Mouse (Mus musculus) kidney, embryonic 14.5 days (tissue): ENCODE data around the gene Mvb12a. TPM values are rescaled to one million over a fixed set of nuclear protein-coding genes. Genes with fewer than 3 reads are reported as not detected.

Source experiments
- ATAC-seq: fragments of 200-750 bp; cut with Nextera tagmentation; 2 replicates; pipeline ENCODE4 v1.8.0; 2017; ENCODE audit warnings: moderate number of reproducible peaks, mild to moderate bottlenecking, moderate TSS enrichment, moderate library complexity; ENCODE audit not compliant: low FRiP score, low TSS enrichment
- H3K27ac ChIP-seq: fragments of 300-500 bp; sonication (generic); 2 replicates; pipeline ENCODE4 v1.5.1; 2014; ENCODE audit warnings: low read depth, mild to moderate bottlenecking, low read length, moderate library complexity, mixed read lengths
- H3K27me3 ChIP-seq: fragments of 300-500 bp; sonication (generic); 2 replicates; pipeline ENCODE4 v1.6.1; 2014; ENCODE audit warnings: mild to moderate bottlenecking, low read length; ENCODE audit not compliant: control insufficient read depth, insufficient read depth
- H3K36me3 ChIP-seq: fragments of 300-500 bp; sonication (generic); 2 replicates; pipeline ENCODE4 v1.6.1; 2014; ENCODE audit warnings: low read length, mixed read lengths; ENCODE audit not compliant: control insufficient read depth, insufficient read depth
- H3K4me1 ChIP-seq: fragments of 300-500 bp; sonication (generic); 2 replicates; pipeline ENCODE4 v1.6.1; 2014; ENCODE audit warnings: low read length, mixed read lengths; ENCODE audit not compliant: control insufficient read depth, insufficient read depth
- H3K4me2 ChIP-seq: fragments of 300-500 bp; sonication (generic); replicated peaks from 2 replicates; pipeline ENCODE4 v1.6.1; 2014; ENCODE audit warnings: low read depth, mild to moderate bottlenecking, low read length
- H3K4me3 ChIP-seq: fragments of 300-500 bp; sonication (generic); 2 replicates; pipeline ENCODE4 v1.5.1; 2014; ENCODE audit warnings: mild to moderate bottlenecking, low read length
- H3K9ac ChIP-seq: fragments of 300-500 bp; sonication (generic); 2 replicates; pipeline ENCODE4 v1.6.1; 2014; ENCODE audit warnings: low read depth, mild to moderate bottlenecking, low read length, moderate library complexity
- H3K9me3 ChIP-seq: fragments of 300-500 bp; sonication (generic); 2 replicates; pipeline ENCODE4 v1.6.1; 2016; ENCODE audit warnings: low read length; ENCODE audit not compliant: control insufficient read depth
- WGBS: fragments of 180-500 bp; shearing (Covaris S2); extraction: QIAGEN DNeasy Blood & Tissue Kit; methylation state at CpG from one replicate; pipeline ENCODE4 v1.1.7; 2014; 5-methylcytosine and 5-hydroxymethylcytosine counted together
- polyA plus RNA-seq: library from polyadenylated mRNA; unstranded; fragments of >200 nt; fragmentation: Nextera tagmentation; extraction: Ambion mirVana; gene quantifications from 2 replicates; pipeline ENCODE4 v1.2.1, GENCODE M21; 2014

Gene Mvb12a
- polyA plus RNA-seq, 1 experiment from 2014 or later = 98.7 TPM

DNA sequence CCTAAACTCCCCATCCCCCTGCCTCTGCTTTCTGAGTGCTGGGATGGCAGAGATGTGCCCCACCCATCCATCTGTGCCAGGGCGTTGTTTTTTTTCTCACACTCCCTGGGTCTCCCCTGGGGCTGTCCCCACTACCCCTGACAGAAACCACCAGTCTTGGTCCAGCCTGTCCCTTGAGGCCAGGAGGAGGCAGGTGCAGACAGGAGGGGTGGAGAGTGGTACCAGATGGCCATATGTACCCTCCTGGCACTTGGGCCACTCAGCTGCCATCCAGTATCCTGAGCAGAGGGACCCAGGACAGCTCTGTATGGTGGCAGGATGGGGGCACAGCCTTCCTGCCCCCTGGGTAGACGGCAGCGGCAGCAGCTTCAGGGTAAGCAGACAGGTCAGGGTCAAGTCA lies 54.7 kb downstream of the Mvb12a start, which contains the start of gene Fam129c:
Gene Fam129c, plus strand, starts transcription at position 198 of the 400 bp plus-strand sequence.
- no peak within 1 kb of the TSS for H3K4me2 ChIP-seq
- H3K27me3 ChIP-seq = peaks cover 11% of the 10 kb centered on the region
- H3K9ac ChIP-seq = no peak within 1 kb of the TSS; the same call in 1 of the 2 replicates
- H3K27ac ChIP-seq = no peak within 1 kb of the TSS
- no peak within 1 kb of the TSS for H3K4me3 ChIP-seq
- no peak for ATAC-seq
- WGBS = 78% methylated on average over 3 of the region's 3 CpGs
- no peaks in the 10 kb centered on the region; the same call in 1 of the 2 replicates for H3K36me3 ChIP-seq
- peaks cover 14% of the 10 kb centered on the region for H3K4me1 ChIP-seq
- no peaks in the 10 kb centered on the region for H3K9me3 ChIP-seq

Other genes with a start within 250 kb of the Mvb12a start
- gene Use1, start 176.1 kb upstream of the Mvb12a start, polyA plus RNA-seq = 112 and 115 TPM in 2 replicates
- gene Ocel1, start 171.6 kb upstream of the Mvb12a start, polyA plus RNA-seq = 4.6 and 5.2 TPM in 2 replicates
- gene Nr2f6, start 161.0 kb upstream of the Mvb12a start, polyA plus RNA-seq = 134 and 149 TPM in 2 replicates
- 10.4 and 12.3 TPM in 2 replicates for gene Ushbp1, start 147.1 kb upstream of the Mvb12a start, polyA plus RNA-seq
- gene Babam1, start 146.1 kb upstream of the Mvb12a start, polyA plus RNA-seq = 107 and 125 TPM in 2 replicates
- gene Ankle1, start 136.9 kb upstream of the Mvb12a start, polyA plus RNA-seq = 28.5 and 38.2 TPM in 2 replicates
- gene Abhd8, start 79.3 kb upstream of the Mvb12a start, polyA plus RNA-seq = 26.5 and 32.5 TPM in 2 replicates
- gene Mrpl34, start 78.0 kb upstream of the Mvb12a start, polyA plus RNA-seq = 178 and 192 TPM in 2 replicates
- 106 and 113 TPM in 2 replicates for gene Dda1, start 73.7 kb upstream of the Mvb12a start, polyA plus RNA-seq
- 2.9 and 3.4 TPM in 2 replicates for gene Ano8, start 57.0 kb upstream of the Mvb12a start, polyA plus RNA-seq
- gene Gtpbp3, start 54.8 kb upstream of the Mvb12a start, polyA plus RNA-seq = 6.6 and 8.4 TPM in 2 replicates
- 117 and 123 TPM in 2 replicates for gene Plvap, start 31.2 kb upstream of the Mvb12a start, polyA plus RNA-seq
- 0.27 and 0.34 TPM in 2 replicates for gene Ccdc194, start 17.2 kb upstream of the Mvb12a start, polyA plus RNA-seq
- 8.6 and 17.1 TPM in 2 replicates for gene Bst2, start 5.5 kb upstream of the Mvb12a start, polyA plus RNA-seq
- gene Tmem221, start 15.9 kb downstream of the Mvb12a start, polyA plus RNA-seq = 8.2 and 11.2 TPM in 2 replicates
- 0.16 and 0.27 TPM in 2 replicates for gene Nxnl1, start 23.7 kb downstream of the Mvb12a start, polyA plus RNA-seq
- gene Slc27a1, start 26.0 kb downstream of the Mvb12a start, polyA plus RNA-seq = 26.5 and 30.9 TPM in 2 replicates
- gene Pgls, start 49.3 kb downstream of the Mvb12a start, polyA plus RNA-seq = 283 and 289 TPM in 2 replicates
- 2.7 and 3.4 TPM in 2 replicates for gene Fam129c, start 54.7 kb downstream of the Mvb12a start, polyA plus RNA-seq
- 61.4 and 76.8 TPM in 2 replicates for gene Colgalt1, start 68.1 kb downstream of the Mvb12a start, polyA plus RNA-seq
- gene Unc13a, start 128.8 kb downstream of the Mvb12a start, polyA plus RNA-seq = 0.50 and 0.53 TPM in 2 replicates
- gene Jak3, start 133.4 kb downstream of the Mvb12a start, polyA plus RNA-seq = 3.0 and 5.2 TPM in 2 replicates
- gene Insl3, start 146.3 kb downstream of the Mvb12a start, polyA plus RNA-seq = 1.2 TPM in 1 of 2 replicates, not detected in the other
- gene B3gnt3, start 158.9 kb downstream of the Mvb12a start, polyA plus RNA-seq = 1.1 and 1.6 TPM in 2 replicates
- gene Fcho1, start 182.8 kb downstream of the Mvb12a start, polyA plus RNA-seq = 5.5 and 6.5 TPM in 2 replicates